Mouse (Mus musculus) testis, adult 2 months (tissue): ENCODE data around the gene Magi2.

Experiments used
- CTCF ChIP-seq: fragments of 200-500 bp; IDR thresholded peaks from 2 replicates; pipeline ENCODE4 v1.5.1; 2012; ENCODE audit warnings: low read depth, mild to moderate bottlenecking, inconsistent platforms, low read length, moderate library complexity; ENCODE audit not compliant: control insufficient read depth, insufficient read depth, insufficient replicate concordance
- POLR2A ChIP-seq: fragments of 200-500 bp; IDR thresholded peaks from 2 replicates; pipeline ENCODE4 v1.6.1; 2012; ENCODE audit warnings: low read depth, mild to moderate bottlenecking, inconsistent platforms, low read length, moderate library complexity; ENCODE audit not compliant: control insufficient read depth

GRCm38 (mm10) chr5:20751000-20751399 is 1524.2 kb downstream of the Magi2 start:
- no peak for TF ChIP-seq CTCF
- TF ChIP-seq POLR2A = no peak
